Mouse (Mus musculus) cerebellum, postnatal 14 days (tissue): ENCODE measurements around the gene Ube2j1.
"Not testable (repeated sequence)": the region's sequence is repeated elsewhere in the genome, so short reads cannot be mapped to it uniquely, and the experiment has no call there.

ENCODE experiments used
- DNase-seq, 2 experiments: peaks; one replicate each; pipeline ENCODE4 v3.0.0; 2021; ENCODE audit warnings: mixed read lengths in 2 of 2

Ube2j1 gene

GRCm38 (mm10) chr4:33031195-33031960 is at the start of gene Ube2j1:
Ube2j1 (plus strand) TSS chr4:33031416.
- DNase-seq, result peak; percentile 85 to 93

DNA sequence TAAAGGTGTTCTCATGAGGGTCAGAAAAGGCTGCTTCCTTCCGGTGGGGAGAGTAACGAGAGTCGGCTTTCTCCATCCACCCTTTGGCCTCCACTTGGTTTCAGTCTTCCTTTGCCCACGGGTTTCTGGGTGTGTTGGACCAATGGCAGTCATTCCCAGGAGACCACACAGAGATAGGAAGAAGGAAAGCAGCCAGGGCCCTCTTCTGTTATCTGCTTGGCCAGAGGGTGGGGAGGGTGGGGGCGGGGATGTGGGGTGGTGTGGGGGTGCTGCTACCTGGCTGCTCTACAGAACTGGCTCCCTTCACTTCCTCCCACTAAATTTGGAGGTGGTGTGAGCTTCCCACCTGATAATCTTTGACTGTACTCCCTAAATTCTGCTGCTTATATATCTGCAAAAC is 49.6 kb upstream of the Ube2j1 start:
- no peak for DNase-seq

- peak in 1 of 2 experiments; percentile 43 for DNase-seq
Observed at GRCm38 (mm10) chr4:32982041-32982715, 49.0 kb upstream of the Ube2j1 start.

DNA sequence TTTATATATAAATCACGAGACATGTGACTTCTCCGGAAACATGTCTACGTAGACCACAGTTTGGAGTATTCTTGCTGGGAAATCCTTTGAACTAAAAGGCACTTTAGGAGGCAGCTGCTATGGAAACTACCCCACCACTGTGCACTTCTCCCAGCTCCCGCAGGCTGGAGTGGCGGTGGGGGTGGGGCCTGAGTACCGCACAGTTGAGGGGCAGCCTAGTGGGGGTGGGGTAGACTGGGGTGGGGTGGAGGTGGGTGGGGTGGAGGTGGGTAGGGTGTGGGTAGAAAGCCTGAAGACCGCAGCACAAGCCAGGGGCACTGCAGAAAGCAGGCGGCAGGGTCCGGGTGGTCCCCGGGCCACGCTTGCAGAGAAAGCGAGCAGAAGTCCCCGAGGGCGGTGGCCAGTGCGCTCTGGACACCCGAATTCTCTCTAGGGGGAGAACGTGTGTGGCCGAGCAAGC is 48.5 kb upstream of the Ube2j1 start, which contains the start of gene Rragd:
Rragd (plus strand) TSS at position 322 of the 460 bp plus-strand sequence.
- peak in 1 of 2 experiments; percentile 60 for DNase-seq

- peak; percentile 81 for DNase-seq
Observed at GRCm38 (mm10) chr4:32983176-32984155, 47.8 kb upstream of the Ube2j1 start.

DNA sequence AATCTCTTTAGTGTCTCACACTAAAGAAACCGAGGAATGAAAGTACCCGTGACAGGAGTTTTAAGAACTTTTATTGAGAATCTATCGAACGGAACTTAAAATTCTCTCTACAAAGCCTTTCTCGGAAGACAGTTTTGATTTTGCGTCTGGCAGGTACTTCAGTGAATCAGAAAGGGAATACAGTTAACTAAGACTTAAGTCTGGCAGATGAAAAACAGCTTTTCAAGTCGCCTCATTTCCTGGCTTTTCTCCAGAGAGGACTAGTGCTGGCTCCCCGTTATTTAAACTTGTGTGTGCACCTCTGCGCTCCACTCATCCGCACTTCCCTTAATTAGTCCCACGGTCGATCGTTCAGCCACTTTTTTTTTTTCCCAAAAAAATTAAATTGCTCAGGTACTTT is 47.0 kb upstream of the Ube2j1 start:
- no peak for DNase-seq

GRCm38 (mm10) chr4:32984801-32985675 is 46.2 kb upstream of the Ube2j1 start:
- DNase-seq, result peak in 1 of 2 experiments; percentile 47

DNA sequence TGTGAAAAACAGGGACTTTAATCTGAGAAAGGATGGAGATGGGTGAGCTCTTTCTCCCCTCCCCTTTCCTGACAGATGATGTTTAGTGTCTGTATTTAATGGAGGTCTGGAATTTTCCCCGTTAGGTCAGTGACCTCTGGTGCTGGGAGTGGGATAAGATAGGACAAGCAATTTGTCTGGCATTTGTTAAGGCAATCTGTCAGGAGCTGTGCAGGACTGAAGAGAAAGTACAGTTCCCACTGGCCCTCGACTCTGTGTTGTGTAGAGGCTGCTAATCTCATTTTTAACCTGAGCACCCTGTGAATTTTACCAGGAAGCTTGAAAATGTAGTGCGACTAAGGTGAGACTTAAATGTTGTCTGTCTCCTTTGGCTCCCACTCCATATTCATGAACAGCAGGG is 45.5 kb upstream of the Ube2j1 start:
- DNase-seq, result no peak

- DNase-seq, result no peak
Observed at GRCm38 (mm10) chr4:32987006-32987405, 44.2 kb upstream of the Ube2j1 start.

DNA sequence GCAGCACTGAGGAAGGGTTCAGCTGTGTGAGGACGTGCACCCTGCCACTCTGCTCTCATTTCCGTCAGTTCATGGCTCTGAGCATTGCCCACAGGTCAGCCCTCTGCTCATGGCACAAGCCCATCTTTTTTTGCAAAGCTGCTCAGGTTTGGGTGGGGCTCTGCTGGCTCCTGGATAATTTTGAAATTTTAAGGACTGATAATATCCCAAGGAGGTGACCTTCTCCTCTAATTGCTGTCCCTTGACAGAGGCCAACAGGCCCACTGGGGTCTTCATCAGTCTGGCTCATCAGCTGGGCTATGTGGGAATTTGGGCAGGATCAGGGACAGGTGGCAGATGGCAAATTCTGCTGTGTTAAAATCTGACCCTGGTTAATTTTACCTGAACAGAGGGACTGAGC is 41.9 kb upstream of the Ube2j1 start:
- DNase-seq, result peak; percentile 40 to 55

DNA sequence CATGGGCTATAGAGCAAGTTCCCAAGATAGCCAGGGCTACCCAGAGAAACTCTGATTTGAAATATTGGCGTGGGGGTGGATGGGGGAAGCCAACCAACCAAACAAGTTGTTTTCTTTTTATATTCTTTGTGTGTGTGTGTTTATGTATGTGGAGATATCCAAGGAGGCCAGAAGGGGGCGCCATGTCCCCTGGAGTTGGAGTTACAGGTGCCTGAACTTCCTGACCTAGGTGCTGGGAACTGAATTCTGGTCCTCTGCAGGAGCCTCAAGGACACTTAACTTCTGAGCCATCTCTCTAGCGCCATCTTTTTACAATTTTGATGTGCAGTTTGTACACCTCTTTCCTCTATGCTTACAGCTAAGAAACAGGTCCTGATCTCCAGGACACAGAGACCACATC is 37.0 kb upstream of the Ube2j1 start:
- no peak for DNase-seq

GRCm38 (mm10) chr4:32996083-32996482 is 35.1 kb upstream of the Ube2j1 start:
- no peak for DNase-seq

DNA sequence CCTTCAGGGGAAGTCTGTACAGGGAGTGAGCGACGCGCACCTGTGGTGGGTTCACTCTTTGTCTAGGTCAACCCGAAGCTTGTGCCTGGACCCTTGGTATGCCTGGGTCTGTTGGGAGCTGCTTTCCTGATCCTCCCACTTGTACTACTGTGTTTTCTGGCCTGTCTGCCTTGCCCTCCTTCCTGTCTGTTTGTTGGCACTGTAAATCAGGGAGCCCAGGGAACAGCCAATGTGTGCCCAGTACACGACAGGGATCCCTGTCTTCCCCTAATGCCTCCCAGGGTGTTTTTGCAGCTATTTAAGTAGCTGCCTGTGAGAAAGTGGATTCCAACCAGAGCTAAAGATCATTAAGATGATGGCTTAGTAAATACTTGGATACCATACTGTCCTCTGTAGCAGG is 33.6 kb upstream of the Ube2j1 start:
- DNase-seq, result peak in 1 of 2 experiments; percentile 48

GRCm38 (mm10) chr4:32998996-32999395 is 32.2 kb upstream of the Ube2j1 start:
- DNase-seq, result no peak

GRCm38 (mm10) chr4:33002081-33002480 is 29.1 kb upstream of the Ube2j1 start:
- DNase-seq, result no peak

- DNase-seq, result not testable (repeated sequence)
Observed at GRCm38 (mm10) chr4:33005595-33006470, 25.4 kb upstream of the Ube2j1 start.

DNA sequence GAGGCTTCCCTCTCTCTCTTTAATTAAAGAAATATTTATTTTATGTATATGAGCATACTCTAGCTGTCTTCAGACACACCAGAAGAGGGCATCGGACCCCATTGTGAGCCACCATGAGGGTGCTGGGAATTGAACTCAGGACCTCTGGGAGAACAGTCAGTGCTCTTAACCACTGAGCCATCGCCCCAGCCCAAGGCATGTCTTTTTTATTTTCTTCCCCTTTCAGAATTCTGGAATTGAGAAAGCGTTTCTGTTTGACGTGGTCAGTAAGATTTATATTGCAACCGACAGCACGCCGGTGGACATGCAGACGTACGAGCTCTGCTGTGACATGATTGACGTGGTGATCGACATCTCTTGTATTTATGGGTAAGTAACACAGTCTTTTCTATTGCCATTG is 24.4 kb upstream of the Ube2j1 start:
- no peak for DNase-seq

DNA sequence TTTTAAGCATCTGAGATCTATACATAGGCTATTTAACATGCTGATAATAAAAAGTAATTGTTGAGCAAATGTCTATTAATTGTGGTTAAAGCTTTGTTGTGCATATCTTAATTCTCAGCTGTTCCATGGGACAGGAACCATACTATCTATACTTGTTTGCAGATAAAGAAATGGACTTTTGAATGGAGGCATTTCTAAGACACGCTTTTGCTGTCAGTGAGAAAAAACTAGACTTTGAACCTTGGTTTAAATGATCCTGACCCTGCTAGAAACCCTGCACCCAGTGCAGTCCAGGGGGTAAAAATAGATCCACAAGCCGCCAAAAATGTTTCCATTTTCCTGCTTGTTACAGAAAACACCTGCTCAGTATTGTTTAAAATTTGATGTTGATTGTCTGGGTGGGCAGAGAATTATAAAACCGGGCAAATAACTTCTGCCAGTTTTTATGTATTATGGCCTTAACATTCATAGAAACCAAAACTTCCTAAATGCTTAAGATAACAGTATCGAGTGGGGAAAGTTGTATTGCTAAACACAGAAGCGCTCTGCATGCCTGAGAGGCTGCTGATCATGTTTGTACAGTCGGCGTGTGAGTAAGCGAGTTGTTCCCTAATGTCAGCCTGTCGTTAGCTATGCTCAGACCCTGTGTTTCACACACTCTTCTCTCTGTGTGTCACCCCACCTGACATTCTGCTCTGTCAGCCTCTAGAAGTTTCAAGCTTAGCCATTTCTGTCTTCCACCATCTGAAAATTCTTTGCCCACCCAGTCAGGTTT is 23.6 kb upstream of the Ube2j1 start:
- DNase-seq, result no peak

GRCm38 (mm10) chr4:33010078-33010477 is 21.1 kb upstream of the Ube2j1 start:
- no peak for DNase-seq

DNA sequence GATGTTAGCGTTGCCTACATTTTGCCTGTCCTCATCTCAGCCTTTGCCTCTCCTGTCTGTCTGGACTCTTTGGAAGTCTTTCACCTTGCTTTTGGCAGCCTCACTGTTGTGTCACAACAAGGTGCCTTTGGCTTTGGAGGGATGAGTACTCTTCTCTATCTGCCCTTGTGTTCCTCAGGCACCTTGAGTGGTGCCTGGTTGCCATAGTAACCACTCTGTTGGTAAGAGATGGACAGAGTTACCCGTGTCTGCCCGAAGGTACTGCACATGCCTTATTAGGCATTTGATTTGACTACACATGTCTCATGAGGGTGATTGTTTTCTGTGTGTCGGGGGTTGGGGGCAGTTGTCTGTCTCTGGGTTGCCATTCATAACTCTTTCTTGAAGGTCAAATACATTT is 18.7 kb upstream of the Ube2j1 start:
- DNase-seq, result no peak
